Mouse (Mus musculus) heart, postnatal 0 days (tissue): ENCODE results near the gene Olfr1121. TPM values are rescaled to one million over a fixed set of nuclear protein-coding genes. Genes with fewer than 3 reads are reported as not detected.
"Not testable (repeated sequence)": the region's sequence is repeated elsewhere in the genome, so short reads cannot be mapped to it uniquely, and the experiment has no call there.

Source experiments
- ATAC-seq: fragments of 200-750 bp; cut with Nextera tagmentation; 2 replicates; pipeline ENCODE4 v1.8.0; 2017; ENCODE audit warnings: low read depth, moderate number of reproducible peaks, moderate library complexity; ENCODE audit not compliant: insufficient read depth
- DNase-seq: peaks from one replicate; pipeline ENCODE4 v3.0.0-alpha.2; 2016; ENCODE audit warnings: low spot score
- H3K27ac ChIP-seq: fragments of 300-500 bp; sonication (generic); 2 replicates; pipeline ENCODE4 v1.5.1; 2014; ENCODE audit warnings: low read depth, mild to moderate bottlenecking
- H3K27me3 ChIP-seq: fragments of 300-500 bp; sonication (generic); 2 replicates; pipeline ENCODE4 v1.6.1; 2014; ENCODE audit warnings: low read length, mixed read lengths; ENCODE audit not compliant: control insufficient read depth, insufficient read depth
- H3K36me3 ChIP-seq: fragments of 300-500 bp; sonication (generic); replicated peaks from 2 replicates; pipeline ENCODE4 v1.6.1; 2014; ENCODE audit warnings: low read length, mixed read lengths; ENCODE audit not compliant: control insufficient read depth, insufficient read depth
- H3K4me1 ChIP-seq: fragments of 300-500 bp; sonication (generic); 2 replicates; pipeline ENCODE4 v1.6.1; 2014; ENCODE audit warnings: antibody characterized with exemption; ENCODE audit not compliant: control insufficient read depth, insufficient read depth
- H3K4me2 ChIP-seq: fragments of 300-500 bp; sonication (generic); 2 replicates; pipeline ENCODE4 v1.6.1; 2014; ENCODE audit warnings: low read depth, mild to moderate bottlenecking, low read length, moderate library complexity
- H3K4me3 ChIP-seq: fragments of 300-500 bp; sonication (generic); 2 replicates; pipeline ENCODE4 v1.5.1; 2014; ENCODE audit warnings: low read depth, low read length
- H3K9ac ChIP-seq: fragments of 300-500 bp; sonication (generic); replicated peaks from 2 replicates; pipeline ENCODE4 v1.6.1; 2014; ENCODE audit warnings: low read depth, low read length, mixed read lengths
- H3K9me3 ChIP-seq: fragments of 300-500 bp; sonication (generic); replicated peaks from 2 replicates; pipeline ENCODE4 v1.6.1; 2016; ENCODE audit warnings: low read length; ENCODE audit not compliant: control insufficient read depth
- CTCF ChIP-seq: IDR thresholded peaks from 2 replicates; pipeline ENCODE4 v1.5.1; 2016; ENCODE audit warnings: antibody characterized with exemption, control low read depth, low read depth
- EP300 ChIP-seq: IDR thresholded peaks from 2 replicates; pipeline ENCODE4 v1.6.1; 2016; ENCODE audit warnings: antibody characterized with exemption, low read depth
- WGBS: fragments of 180-500 bp; shearing (Covaris S2); extraction: QIAGEN DNeasy Blood & Tissue Kit; methylation state at CpG from one replicate; pipeline ENCODE4 v1.1.7; 2014; 5-methylcytosine and 5-hydroxymethylcytosine counted together
- polyA plus RNA-seq: library from polyadenylated mRNA; unstranded; fragments of >200 nt; fragmentation: Nextera tagmentation; extraction: Ambion mirVana; gene quantifications from 2 replicates; pipeline ENCODE4 v1.2.1, GENCODE M21; 2015
- total RNA-seq: library from RNA; depleted of rRNA; stranded (reverse); fragments of >200 nt; gene quantifications from 2 replicates; pipeline ENCODE4 v1.2.3, GENCODE M21; 2014; ENCODE audit warnings: low replicate concordance; rRNA removed

The Olfr1121 gene
- not detected in 2 replicates for total RNA-seq
- polyA plus RNA-seq: not detected in 2 replicates

GRCm38 (mm10) chr2:87369595-87369994 lies at the start of gene Olfr1121:
Gene Olfr1121 (plus strand): TSS chr2:87369895.
- no peak within 1 kb of the TSS for H3K9ac ChIP-seq
- H3K4me2 ChIP-seq: no peak within 1 kb of the TSS
- no peaks in the 10 kb centered on the region for H3K9me3 ChIP-seq
- no peaks in the 10 kb centered on the region for H3K4me1 ChIP-seq
- TF ChIP-seq CTCF (no peak), EP300 (no peak)
- no peaks in the 10 kb centered on the region for H3K27me3 ChIP-seq
- H3K4me3 ChIP-seq: no peak within 1 kb of the TSS
- no peak within 1 kb of the TSS for H3K27ac ChIP-seq
- ATAC-seq: no peak
- H3K36me3 ChIP-seq: no peaks in the 10 kb centered on the region
- WGBS: 20% methylated on average over 1 of the region's 1 CpGs
- no peak for DNase-seq

- no peaks in the 10 kb centered on the region for H3K27me3 ChIP-seq
- no peak within 1 kb of the TSS for H3K4me2 ChIP-seq
- no peaks in the 10 kb centered on the region for H3K9me3 ChIP-seq
- no peak within 1 kb of the TSS for H3K27ac ChIP-seq
- ATAC-seq (no peak), DNase-seq (no peak)
- H3K36me3 ChIP-seq: no peaks in the 10 kb centered on the region
- 36% methylated on average over 2 of the region's 2 CpGs for WGBS
- no peaks in the 10 kb centered on the region for H3K4me1 ChIP-seq
- no peak within 1 kb of the TSS for H3K9ac ChIP-seq
- H3K4me3 ChIP-seq: no peak within 1 kb of the TSS
- TF ChIP-seq CTCF: no peak
- TF ChIP-seq EP300: no peak
Measured at GRCm38 (mm10) chr2:87354515-87354914, 15.2 kb upstream of the Olfr1121 start, which contains the start of gene Olfr1120. Gene Olfr1120 (plus strand): TSS chr2:87354815.

GRCm38 (mm10) chr2:87360121-87360520 lies 9.6 kb upstream of the Olfr1121 start:
- not testable (repeated sequence) for H3K9ac ChIP-seq, H3K4me3 ChIP-seq, H3K36me3 ChIP-seq, H3K9me3 ChIP-seq, DNase-seq, H3K27ac ChIP-seq, ATAC-seq, H3K4me1 ChIP-seq, H3K27me3 ChIP-seq, H3K4me2 ChIP-seq
- WGBS: 47% methylated on average over 2 of the region's 2 CpGs

GRCm38 (mm10) chr2:87371726-87372125 lies 2.0 kb downstream of the Olfr1121 start:
- H3K27me3 ChIP-seq: no peaks in the 10 kb centered on the region
- TF ChIP-seq EP300 (no peak), CTCF (no peak)
- H3K27ac ChIP-seq: no peak overlapping the region
- no peaks in the 10 kb centered on the region for H3K4me1 ChIP-seq
- no peak overlapping the region for H3K4me3 ChIP-seq
- WGBS: 76% methylated on average over 4 of the region's 4 CpGs
- no peaks in the 10 kb centered on the region for H3K9me3 ChIP-seq
- H3K36me3 ChIP-seq: no peaks in the 10 kb centered on the region
- no peak overlapping the region for H3K9ac ChIP-seq
- DNase-seq: no peak
- no peak for ATAC-seq
- H3K4me2 ChIP-seq: no peak overlapping the region

- Histone ChIP-seq H3K9ac (no peak overlapping the region), H3K4me1 (no peaks in the 10 kb centered on the region), H3K36me3 (no peaks in the 10 kb centered on the region), H3K27ac (no peak overlapping the region), H3K4me2 (no peak overlapping the region), H3K27me3 (no peaks in the 10 kb centered on the region), H3K9me3 (no peaks in the 10 kb centered on the region), H3K4me3 (no peak overlapping the region)
- ATAC-seq (peak; percentile 73; the same call in 1 of the 2 replicates), DNase-seq (peak; percentile 9)
- WGBS: 13% methylated on average over 2 of the region's 2 CpGs
- TF ChIP-seq CTCF: no peak
- no peak for TF ChIP-seq EP300
Measured at GRCm38 (mm10) chr2:87383935-87384334, 14.2 kb downstream of the Olfr1121 start.

- ATAC-seq: no peak
Measured at GRCm38 (mm10) chr2:87385549-87385948, 15.9 kb downstream of the Olfr1121 start, which contains the start of gene Olfr1122. Gene Olfr1122 (plus strand): TSS chr2:87385849.

GRCm38 (mm10) chr2:87393605-87394004 lies 23.9 kb downstream of the Olfr1121 start:
- H3K4me1 ChIP-seq, H3K36me3 ChIP-seq, H3K9ac ChIP-seq, H3K27me3 ChIP-seq, DNase-seq, H3K4me2 ChIP-seq, H3K9me3 ChIP-seq, H3K4me3 ChIP-seq, H3K27ac ChIP-seq, ATAC-seq: not testable (repeated sequence)
- 84% methylated on average over 5 of the region's 5 CpGs for WGBS

More at GRCm38 (mm10) chr2:87385549-87385948, 15.9 kb downstream of the Olfr1121 start, which contains the start of gene Olfr1122:
- no peaks in the 10 kb centered on the region for H3K9me3 ChIP-seq
- no peak for DNase-seq
- WGBS: 63% methylated on average over 2 of the region's 2 CpGs
- H3K4me1 ChIP-seq: no peaks in the 10 kb centered on the region
- no peak within 1 kb of the TSS for H3K4me3 ChIP-seq
- no peak for TF ChIP-seq EP300
- TF ChIP-seq CTCF: no peak
- no peak within 1 kb of the TSS for H3K4me2 ChIP-seq
- no peak within 1 kb of the TSS for H3K9ac ChIP-seq
- no peak within 1 kb of the TSS for H3K27ac ChIP-seq
- H3K36me3 ChIP-seq: no peaks in the 10 kb centered on the region
- H3K27me3 ChIP-seq: no peaks in the 10 kb centered on the region
